10 mouse cellular contexts compared by ENCODE assay signal in genomic region chr4:32852294-32852693, GRCm38 (mm10).
"Had no signal": no experiment of that assay in that cellular context is flagged by ENCODE, and none has a peak within 500 bp of the region (broad histone marks: within the 10 kb centered on the region; RNA-seq: fewer than 3 reads in every experiment).

No protein-coding gene starts in this region.

- H3K36me3 ChIP-seq: limb, embryonic 13.5 days had no signal

- DNase-seq: kidney, adult 18-20 months; kidney, postnatal 10 days; kidney, postnatal 4 days; left cerebral cortex, postnatal 4 days; lung, adult 18-20 months; right cerebral cortex, adult 18-20 months; spleen, adult 18-20 months had no signal

- H3K9me3 ChIP-seq: limb, embryonic 13.5 days had no signal

- H3K4me2 ChIP-seq: limb, embryonic 13.5 days had no signal

- H3K4me3 ChIP-seq: layer of hippocampus, adult 2 months; limb, embryonic 13.5 days had no signal

- H3K27ac ChIP-seq: layer of hippocampus, adult 2 months; limb, embryonic 13.5 days; liver, embryonic 14.5 days had no signal

- H3K27me3 ChIP-seq: limb, embryonic 13.5 days had no signal

- H3K9ac ChIP-seq: limb, embryonic 13.5 days; liver, embryonic 14.5 days had no signal
